Mouse (Mus musculus): ENCODE results near the gene Tmprss11c. TPM values are rescaled to one million over a fixed set of nuclear protein-coding genes. Genes with fewer than 3 reads are reported as not detected.

Tmprss11c gene
- polyA plus RNA-seq (2021; fragmentation: Nextera tagmentation) = not detected in 2 replicates
- long read RNA-seq, experiment 1 = 0 reads
- long read RNA-seq, experiment 2 = 0 reads

DNA sequence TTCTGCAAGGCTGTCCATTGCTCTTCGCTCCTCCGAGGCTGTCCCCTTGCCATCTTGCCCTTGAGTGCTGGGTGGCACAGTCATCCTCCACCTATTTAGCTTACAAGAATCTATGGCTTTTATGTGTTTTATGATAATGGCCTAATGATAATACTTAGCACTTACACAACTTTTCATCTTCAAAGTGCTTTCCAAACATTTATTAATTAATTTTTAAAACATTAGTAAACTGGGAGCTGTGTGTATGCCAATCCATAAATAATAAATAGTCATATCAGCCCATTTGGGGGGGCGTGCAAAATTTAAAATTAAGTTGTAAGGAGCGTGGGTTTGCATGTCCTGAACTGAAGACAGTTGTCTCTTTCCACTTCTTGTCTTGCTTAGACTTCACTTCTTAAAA lies at the start of gene Tmprss11c:
Gene Tmprss11c, minus strand, starts transcription at position 101 of the 400 bp plus-strand sequence.

DNA sequence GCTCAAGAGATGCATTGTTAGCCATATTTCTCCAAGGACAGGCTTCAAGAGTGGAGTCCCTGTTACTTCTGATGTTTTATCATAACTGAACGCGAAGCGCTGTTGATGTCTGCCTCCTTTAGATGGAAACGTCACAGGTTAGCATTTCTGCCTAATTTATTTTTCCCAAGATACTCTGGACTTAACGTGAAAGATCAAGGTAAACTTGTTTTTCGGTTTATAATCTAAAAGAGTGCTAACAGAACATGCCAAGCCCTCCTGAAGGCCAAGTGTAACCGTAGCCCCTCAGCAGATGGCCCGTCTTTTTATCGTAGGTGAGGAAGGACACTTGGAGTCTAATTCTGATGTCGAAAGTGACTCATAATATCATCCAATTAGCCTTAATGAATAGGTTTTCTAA lies 91.3 kb downstream of the Tmprss11c start, which contains the start of gene Gnrhr:
Gene Gnrhr, minus strand, starts transcription at position 101 of the 400 bp plus-strand sequence.

Other genes with a start within 250 kb of the Tmprss11c start
- 5.4 and 5.9 TPM in 2 replicates for gene Cenpc1, start 223.7 kb downstream of the Tmprss11c start, polyA plus RNA-seq (2021; fragmentation: Nextera tagmentation)
- gene Stap1, start 217.6 kb downstream of the Tmprss11c start, polyA plus RNA-seq (2021; fragmentation: Nextera tagmentation) = 0.13 and 0.15 TPM in 2 replicates
- 1.9 TPM in 2 replicates for gene Uba6, start 116.5 kb downstream of the Tmprss11c start, polyA plus RNA-seq (2021; fragmentation: Nextera tagmentation)
- not detected in 2 replicates for gene Gnrhr, start 91.4 kb downstream of the Tmprss11c start, polyA plus RNA-seq (2021; fragmentation: Nextera tagmentation)
- gene Tmprss11d, start 84.1 kb upstream of the Tmprss11c start, polyA plus RNA-seq (2021; fragmentation: Nextera tagmentation) = not detected in 2 replicates
- not detected in 2 replicates for gene Tmprss11a, start 179.7 kb upstream of the Tmprss11c start, polyA plus RNA-seq (2021; fragmentation: Nextera tagmentation)
- not detected in 2 replicates for gene Tmprss11g, start 229.3 kb upstream of the Tmprss11c start, polyA plus RNA-seq (2021; fragmentation: Nextera tagmentation)